Comparison of ENCODE assay signal across 12 mouse cellular contexts in genomic region chr12:104422615-104423392, GRCm38 (mm10). TPM values are rescaled to one million over a fixed set of nuclear protein-coding genes. Genes with fewer than 3 reads are reported as not detected.
DNase-seq lines count a peak whose midpoint lies in the region; ATAC-seq and TF ChIP-seq lines count a peak whose summit lies in the region.
"Had no signal": no experiment of that assay in that cellular context is flagged by ENCODE, and none has a peak within 500 bp of the region (broad histone marks: within the 10 kb centered on the region; RNA-seq: fewer than 3 reads in every experiment).

No protein-coding gene starts in this region.

- H3K27me3 ChIP-seq in lung, embryonic 14.5 days (ENCODE audit: insufficient read depth, low read length) = 0 out of 2 replicates have a peak, but pooled peaks cover 2% of the 10 kb centered on the region
- peaks cover 11% of the 10 kb centered on the region; the same call in 1 of the 2 replicates for H3K27me3 ChIP-seq in heart, postnatal 0 days (ENCODE audit: control insufficient read depth, insufficient read depth, low read length)

- TF ChIP-seq EP300 in heart, postnatal 0 days (IDR thresholded peaks at IDR 0.05; ENCODE audit: low read depth) = no peak

- H3K27ac ChIP-seq in lung, embryonic 14.5 days (ENCODE audit: low read depth) = no peak overlapping the region
- H3K27ac ChIP-seq in heart, postnatal 0 days (ENCODE audit: low read depth) = no peak overlapping the region
- H3K27ac ChIP-seq: liver, embryonic 14.5 days had no signal

- DNase-seq in lung, embryonic 14.5 days = peak; percentile 70
- no peak for DNase-seq in lung, postnatal 14 days
- peak; percentile 75 for DNase-seq in ZHBTc4 (ENCODE audit: low read depth, low spot score)
- peak; percentile 54 for DNase-seq in heart, postnatal 0 days (ENCODE audit: low spot score)
- peak; percentile 64 to 75 for DNase-seq in kidney, postnatal 36 days
- no peak for DNase-seq in gastrocnemius, postnatal 25 days
- no peak for DNase-seq in spleen, postnatal 36 days (ENCODE audit: low spot score in 2 of 2)
- no peak for DNase-seq in B cell, adult 2 months
- DNase-seq: cerebellum, adult 11 months had no signal

- ATAC-seq in lung, embryonic 14.5 days (ENCODE audit: insufficient read depth) = peak; percentile 40; the same call in 1 of the 2 replicates
- peak; percentile 60 for ATAC-seq in heart, postnatal 0 days (ENCODE audit: insufficient read depth, low read depth)

- TF ChIP-seq CTCF in lung, embryonic 14.5 days (IDR thresholded peaks at IDR 0.05; ENCODE audit: low read depth) = 0 out of 2 replicates have a peak, but pooled peaks have one; percentile 9
- no peak for TF ChIP-seq CTCF in heart, postnatal 0 days (IDR thresholded peaks at IDR 0.05; ENCODE audit: low read depth)

- H3K9me3 ChIP-seq in lung, embryonic 14.5 days (ENCODE audit: low read depth, low read length) = no peaks in the 10 kb centered on the region
- H3K9me3 ChIP-seq in heart, postnatal 0 days (replicated peaks; ENCODE audit: control insufficient read depth, low read length) = no peaks in the 10 kb centered on the region

- H3K36me3 ChIP-seq in lung, embryonic 14.5 days (ENCODE audit: insufficient read depth) = no peaks in the 10 kb centered on the region
- no peaks in the 10 kb centered on the region for H3K36me3 ChIP-seq in heart, postnatal 0 days (replicated peaks; ENCODE audit: control insufficient read depth, insufficient read depth, low read length)

- WGBS in lung, embryonic 14.5 days = 53% methylated on average over 11 of the region's 11 CpGs
- WGBS in heart, postnatal 0 days = 46% methylated on average over 11 of the region's 11 CpGs

- no peak overlapping the region for H3K9ac ChIP-seq in lung, embryonic 14.5 days
- no peak overlapping the region for H3K9ac ChIP-seq in heart, postnatal 0 days (replicated peaks; ENCODE audit: low read depth, low read length)
- H3K9ac ChIP-seq: liver, embryonic 14.5 days had no signal

- H3K4me1 ChIP-seq in lung, embryonic 14.5 days (ENCODE audit: insufficient read depth) = no peaks in the 10 kb centered on the region
- no peaks in the 10 kb centered on the region for H3K4me1 ChIP-seq in heart, postnatal 0 days (ENCODE audit: control insufficient read depth, insufficient read depth)

- no peak overlapping the region for H3K4me2 ChIP-seq in lung, embryonic 14.5 days
- H3K4me2 ChIP-seq in heart, postnatal 0 days (ENCODE audit: low read depth, low read length) = no peak overlapping the region

- H3K4me3 ChIP-seq in lung, embryonic 14.5 days (ENCODE audit: low read depth, low read length) = no peak overlapping the region
- H3K4me3 ChIP-seq in heart, postnatal 0 days (ENCODE audit: low read depth, low read length) = no peak overlapping the region
- H3K4me3 ChIP-seq: erythroblast, embryonic 14.5 days had no signal

RNA-seq across cellular contexts. Expression of gene Serpina3n, which starts 16.3 kb away (rescaled TPM):
- not detected in 2 replicates for polyA plus RNA-seq in lung, embryonic 14.5 days (2014; fragmentation: Nextera tagmentation; extraction: Ambion mirVana)
- total RNA-seq in heart, postnatal 0 days (2014; rRNA removed; ENCODE audit: low replicate concordance) = 1.7 and 3.5 TPM in 2 replicates
- 0.37 and 0.54 TPM in 2 replicates for polyA plus RNA-seq in heart, postnatal 0 days (2015; fragmentation: Nextera tagmentation; extraction: Ambion mirVana)
- total RNA-seq in gastrocnemius, postnatal 25 days (2021) = 10 to 100 TPM in 1 of 2 experiments, 1 to 10 TPM in 1; 2.4 to 14.9 TPM
- polyA plus RNA-seq: erythroblast, embryonic 14.5 days had no signal

RNA-seq across cellular contexts. Expression of gene Gsc, which starts 50.3 kb away (rescaled TPM):
- 0.34 TPM in 1 of 2 replicates, not detected in the other for polyA plus RNA-seq in lung, embryonic 14.5 days (2014; fragmentation: Nextera tagmentation; extraction: Ambion mirVana)
- total RNA-seq in heart, postnatal 0 days (2014; rRNA removed; ENCODE audit: low replicate concordance) = not detected in 2 replicates
- polyA plus RNA-seq in heart, postnatal 0 days (2015; fragmentation: Nextera tagmentation; extraction: Ambion mirVana) = 0.21 TPM in 1 of 2 replicates, not detected in the other
- under 1 TPM in 1 of 2 experiments, not detected in 1; 0.20 TPM for total RNA-seq in gastrocnemius, postnatal 25 days (2021)
- polyA plus RNA-seq: erythroblast, embryonic 14.5 days; large intestine, adult 2 months had no signal

Comparison
In these comparisons a context has a peak if more than half of its experiments do, and no peak if none do; other contexts are left out.
1. DNase-seq: peak in lung, embryonic 14.5 days (single experiment), ZHBTc4 (single experiment), heart, postnatal 0 days (single experiment) and kidney, postnatal 36 days (2 of 2); none in lung, postnatal 14 days (single experiment), gastrocnemius, postnatal 25 days (single experiment), spleen, postnatal 36 days (0 of 2) and B cell, adult 2 months (0 of 2).